Mouse (Mus musculus): ENCODE measurements around the gene Gm17581. TPM values are rescaled to one million over a fixed set of nuclear protein-coding genes. Genes with fewer than 3 reads are reported as not detected.
A peak's percentile ranks its signal among the peaks of the same experiment; 100 is the strongest.
"Not testable (repeated sequence)": the region's sequence is repeated elsewhere in the genome, so short reads cannot be mapped to it uniquely, and the experiment has no call there.

Gene Gm17581
- total RNA-seq, 2 experiments from 2014 or later, result not detected

- ATAC-seq (ENCODE audit: poor library complexity, severe bottlenecking), result no peak
Observed at GRCm38 (mm10) chr2:155742211-155742610, 6.5 kb upstream of the Gm17581 start.

DNA sequence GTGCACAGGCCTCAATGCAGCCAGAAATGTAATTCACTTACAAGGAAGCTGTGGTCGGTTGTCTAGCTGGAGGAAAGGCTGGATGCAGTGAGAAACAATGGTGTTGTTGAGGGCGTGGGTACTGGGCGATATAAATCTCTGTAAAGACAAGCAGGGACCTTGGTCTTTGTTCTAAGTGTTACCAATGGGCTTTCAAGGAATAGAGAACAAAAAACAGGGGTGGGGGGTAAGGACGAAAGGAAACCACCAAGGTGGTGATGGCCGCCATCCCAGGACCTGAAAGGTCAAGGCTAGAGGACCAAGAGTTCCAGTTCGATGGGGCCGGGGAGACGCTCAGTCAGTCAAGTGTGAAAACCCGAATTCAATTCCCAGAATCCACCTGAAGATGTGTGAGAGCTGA is 2.1 kb upstream of the Gm17581 start:
- no peak for ATAC-seq (ENCODE audit: poor library complexity, severe bottlenecking)

GRCm38 (mm10) chr2:155736936-155737335 is 1.3 kb upstream of the Gm17581 start:
- no peak for ATAC-seq (ENCODE audit: poor library complexity, severe bottlenecking)

- ATAC-seq (ENCODE audit: poor library complexity, severe bottlenecking), result no peak
Observed at GRCm38 (mm10) chr2:155735080-155735479, 586 bp downstream of the Gm17581 start.

GRCm38 (mm10) chr2:155729158-155729645 is 6.5 kb downstream of the Gm17581 start, which contains the start of gene Edem2:
Gene Edem2, minus strand, starts transcription at chr2:155729475.
- ATAC-seq (ENCODE audit: poor library complexity, severe bottlenecking), result peak; percentile 99

GRCm38 (mm10) chr2:155728742-155729141 is 6.9 kb downstream of the Gm17581 start:
- no peak for ATAC-seq (ENCODE audit: poor library complexity, severe bottlenecking)

DNA sequence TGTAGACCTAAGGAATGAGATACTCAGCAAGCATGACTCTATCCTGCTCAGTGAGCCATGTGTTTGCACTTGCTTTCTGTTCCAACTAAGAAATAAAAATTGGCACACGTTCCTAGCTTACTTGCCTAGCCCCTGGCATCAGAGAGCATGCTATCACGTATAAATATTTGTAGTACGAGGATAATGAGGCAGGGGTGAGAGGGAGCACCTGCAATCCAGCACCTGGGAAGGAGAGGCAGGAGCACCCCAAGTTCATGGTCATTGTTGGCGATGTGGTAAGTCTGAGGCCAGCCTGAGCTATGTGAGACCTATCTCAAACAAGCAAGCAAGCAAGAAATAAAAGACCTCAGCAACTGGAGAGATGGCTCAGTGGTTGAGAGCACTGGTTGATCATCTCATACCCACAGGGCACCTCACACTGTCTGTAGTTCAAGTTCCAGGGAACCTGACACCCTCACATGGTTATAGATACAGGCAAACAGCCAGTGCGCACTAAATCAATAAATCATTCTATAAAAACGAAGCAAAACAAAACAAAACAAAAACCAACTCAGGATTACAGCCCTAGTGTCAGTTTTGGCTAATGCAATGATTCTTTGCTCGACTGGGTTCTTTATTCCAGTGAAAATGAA is 7.8 kb downstream of the Gm17581 start:
- no peak for ATAC-seq (ENCODE audit: poor library complexity, severe bottlenecking)

- ATAC-seq (ENCODE audit: poor library complexity, severe bottlenecking), result 0 out of 2 replicates have a peak, but pooled peaks have one; percentile 21
Observed at GRCm38 (mm10) chr2:155726302-155726701, 9.4 kb downstream of the Gm17581 start.

DNA sequence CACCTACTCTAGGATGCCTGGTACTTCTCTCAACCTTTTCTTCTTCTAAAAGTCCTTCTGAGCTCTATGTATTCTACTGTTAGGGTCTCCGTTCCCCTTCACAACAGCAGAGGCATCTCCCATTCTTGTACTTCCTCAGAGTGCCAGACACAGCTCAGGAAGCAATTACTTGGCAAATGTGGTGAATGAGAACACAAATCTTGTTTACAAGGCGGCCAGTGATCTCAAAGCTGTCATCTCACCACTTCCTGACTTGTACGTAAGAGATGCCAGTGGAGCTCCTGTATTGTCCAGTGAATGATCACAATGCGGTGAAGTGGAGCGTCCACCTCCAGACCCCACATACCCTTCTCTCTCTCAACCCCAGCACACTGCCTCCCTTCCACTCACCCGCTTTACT is 11.1 kb downstream of the Gm17581 start:
- no peak for ATAC-seq (ENCODE audit: poor library complexity, severe bottlenecking)

GRCm38 (mm10) chr2:155724036-155724435 is 11.6 kb downstream of the Gm17581 start:
- ATAC-seq (ENCODE audit: poor library complexity, severe bottlenecking), result no peak

DNA sequence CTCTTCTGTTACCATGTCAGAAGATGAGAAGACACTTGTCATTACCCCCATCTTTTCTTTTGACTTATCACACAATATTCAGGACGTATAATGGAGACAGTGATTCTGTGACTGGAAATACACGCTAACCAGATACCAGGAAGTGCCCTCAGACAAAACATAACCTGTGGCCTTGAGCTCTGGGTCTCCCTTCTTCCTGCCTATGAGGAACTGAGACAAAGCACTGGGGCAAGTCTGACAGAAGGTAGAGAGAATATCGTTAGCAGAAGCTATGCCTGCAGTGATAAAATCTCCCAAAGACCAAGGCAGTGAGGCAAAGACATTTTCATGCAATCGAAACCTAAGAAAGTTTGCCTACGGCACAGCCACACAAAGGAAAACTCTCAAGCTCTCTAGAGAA is 15.1 kb downstream of the Gm17581 start:
- ATAC-seq (ENCODE audit: poor library complexity, severe bottlenecking), result no peak; the same call in 1 of the 2 replicates

GRCm38 (mm10) chr2:155717082-155717990 is 18.3 kb downstream of the Gm17581 start:
- ATAC-seq (ENCODE audit: poor library complexity, severe bottlenecking), result no peak

- ATAC-seq (ENCODE audit: poor library complexity, severe bottlenecking), result 0 out of 2 replicates have a peak, but pooled peaks have one; percentile 33
Observed at GRCm38 (mm10) chr2:155710557-155710956, 25.1 kb downstream of the Gm17581 start.

- ATAC-seq (ENCODE audit: poor library complexity, severe bottlenecking), result no peak
Observed at GRCm38 (mm10) chr2:155707251-155707650, 28.4 kb downstream of the Gm17581 start.

DNA sequence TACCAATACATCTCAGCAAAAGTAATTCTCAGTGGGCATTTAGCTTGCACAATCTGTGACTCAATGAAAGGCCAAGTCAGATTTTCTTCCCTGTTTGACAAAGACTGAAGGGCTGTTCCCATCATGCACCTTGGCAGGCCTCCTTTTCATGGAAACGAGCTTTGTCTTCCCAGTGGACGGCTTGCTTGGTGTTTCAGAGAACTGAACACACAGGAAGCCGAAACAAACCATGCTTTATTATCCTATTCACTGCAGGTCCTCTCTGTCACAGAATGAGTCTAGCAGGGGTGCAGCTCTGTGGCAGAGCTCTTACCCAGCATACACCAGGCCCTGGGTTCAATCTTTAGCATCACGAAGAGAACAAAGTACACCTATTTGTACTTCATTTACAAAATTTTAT is 32.0 kb downstream of the Gm17581 start:
- ATAC-seq (ENCODE audit: poor library complexity, severe bottlenecking), result no peak

DNA sequence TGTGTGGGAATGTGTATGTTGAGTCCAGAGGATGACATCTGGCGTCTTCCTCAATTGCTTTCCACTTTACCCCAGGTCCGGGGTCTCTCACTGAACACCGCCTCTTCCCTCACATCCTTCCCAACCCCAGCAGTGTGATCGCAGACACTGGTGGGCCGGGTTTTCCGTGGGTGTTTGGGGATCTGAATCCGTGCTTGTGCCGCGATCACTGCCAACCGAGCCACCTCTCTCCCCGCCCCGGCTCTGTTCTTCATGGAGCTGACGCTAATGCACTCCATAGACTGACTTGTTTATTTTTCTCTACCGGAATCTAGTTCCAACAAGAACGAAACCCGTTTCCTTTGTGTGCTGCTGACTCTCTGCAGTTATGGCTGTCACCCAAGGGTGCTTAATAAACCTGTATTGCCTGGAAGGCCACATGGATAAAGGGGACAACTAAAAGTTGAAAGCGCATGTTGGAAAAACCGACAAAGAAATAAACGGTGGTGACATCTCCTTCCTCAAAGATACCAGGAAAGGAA is 34.2 kb downstream of the Gm17581 start:
- ATAC-seq (ENCODE audit: poor library complexity, severe bottlenecking), result no peak

- ATAC-seq (ENCODE audit: poor library complexity, severe bottlenecking), result not testable (repeated sequence)
Observed at GRCm38 (mm10) chr2:155698443-155698842, 37.2 kb downstream of the Gm17581 start.

GRCm38 (mm10) chr2:155696851-155697250 is 38.8 kb downstream of the Gm17581 start:
- no peak for ATAC-seq (ENCODE audit: poor library complexity, severe bottlenecking)

DNA sequence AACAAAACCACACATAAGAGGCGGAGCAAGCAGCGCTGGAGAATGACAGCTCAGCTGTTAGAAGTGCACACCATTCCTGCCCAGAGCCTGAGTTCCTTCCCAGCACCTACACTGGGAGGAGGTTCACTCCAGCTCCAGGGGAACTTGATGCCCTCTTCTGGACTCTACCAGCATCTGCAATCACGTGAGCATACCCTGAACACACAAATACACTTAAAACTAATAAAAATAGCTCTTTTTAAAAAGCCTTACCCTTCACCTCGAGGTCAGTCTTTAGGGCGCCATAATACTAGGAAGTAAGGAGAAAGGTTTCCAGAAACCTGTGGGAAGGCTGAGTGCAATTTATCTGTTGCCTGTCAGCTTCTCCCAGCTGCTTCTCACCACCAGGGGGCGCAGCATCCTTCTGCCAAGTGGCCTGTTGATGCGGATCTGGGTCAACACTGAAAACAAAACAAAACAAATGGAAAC is 39.5 kb downstream of the Gm17581 start:
- ATAC-seq (ENCODE audit: poor library complexity, severe bottlenecking), result peak; percentile 45; the same call in 1 of the 2 replicates

- ATAC-seq (ENCODE audit: poor library complexity, severe bottlenecking), result no peak
Observed at GRCm38 (mm10) chr2:155695316-155695715, 40.4 kb downstream of the Gm17581 start.

DNA sequence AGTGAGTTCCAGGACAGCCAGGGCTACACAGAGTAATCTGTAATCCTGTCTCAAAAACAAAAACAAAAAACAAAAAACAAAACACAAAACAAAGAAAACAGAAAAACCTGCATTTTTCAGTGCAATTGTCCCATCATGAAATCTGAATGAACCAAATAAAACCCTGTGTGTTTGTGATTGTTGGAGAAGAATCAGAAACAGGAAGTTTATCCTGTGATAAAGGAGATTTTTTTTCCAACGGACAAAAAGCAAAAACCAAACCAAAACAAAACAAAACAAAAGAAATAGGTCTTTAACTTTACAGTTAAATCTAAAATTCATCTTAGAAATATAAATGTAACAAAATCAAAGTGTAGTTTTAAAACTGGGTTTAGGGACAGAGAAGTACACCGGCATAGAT is 41.1 kb downstream of the Gm17581 start:
- ATAC-seq (ENCODE audit: poor library complexity, severe bottlenecking), result no peak

Data from megakaryocyte, adult 5-6 weeks (primary cell).